Mouse (Mus musculus): ENCODE measurements around the gene Tube1. TPM values are rescaled to one million over a fixed set of nuclear protein-coding genes. Genes with fewer than 3 reads are reported as not detected.

Gene Tube1
- polyA plus RNA-seq, 1 experiment from 2014 or later, result 19.2 TPM

Other genes with a start within 250 kb of the Tube1 start
- gene Lama4, start 168.5 kb upstream of the Tube1 start, polyA plus RNA-seq (2016; fragmentation: Nextera tagmentation; extraction: Ambion mirVana), result 16.4 and 20.4 TPM in 2 replicates
- gene Fam229b, start 62 bp upstream of the Tube1 start, polyA plus RNA-seq (2016; fragmentation: Nextera tagmentation; extraction: Ambion mirVana), result 18.7 and 20.4 TPM in 2 replicates
- gene Ccn6, start 29.8 kb downstream of the Tube1 start, polyA plus RNA-seq (2016; fragmentation: Nextera tagmentation; extraction: Ambion mirVana), result 0.19 and 0.32 TPM in 2 replicates
- 62.0 and 63.4 TPM in 2 replicates for gene Fyn, start 234.9 kb downstream of the Tube1 start, polyA plus RNA-seq (2016; fragmentation: Nextera tagmentation; extraction: Ambion mirVana)